Mouse (Mus musculus) E14TG2a.4 (cell line): ENCODE measurements around the gene E430018J23Rik.
"Not testable (repeated sequence)": the region's sequence is repeated elsewhere in the genome, so short reads cannot be mapped to it uniquely, and the experiment has no call there.

Experiments
- H3K27me3 ChIP-seq: 2 replicates; pipeline ENCODE4 v1.6.1; 2014; ENCODE audit warnings: low read length, control low read depth; ENCODE audit not compliant: insufficient read depth
- H3K36me3 ChIP-seq: 2 replicates; pipeline ENCODE4 v1.6.1; 2014; ENCODE audit warnings: low read length, control low read depth; ENCODE audit not compliant: insufficient read depth
- H3K4me1 ChIP-seq: replicated peaks from 2 replicates; pipeline ENCODE4 v1.6.1; 2014; ENCODE audit warnings: low read depth, low read length, control low read depth
- H3K4me3 ChIP-seq: replicated peaks from 2 replicates; pipeline ENCODE4 v1.5.1; 2014; ENCODE audit warnings: mild to moderate bottlenecking, low read length
- H3K9me3 ChIP-seq: 2 replicates; pipeline ENCODE4 v1.6.1; 2014; ENCODE audit warnings: low read length, control low read depth
- CTCF ChIP-seq: conservative IDR thresholded peaks from 2 replicates; pipeline ENCODE4 v1.5.1; 2014; ENCODE audit warnings: low read length
- NANOG ChIP-seq: IDR thresholded peaks from 2 replicates; pipeline ENCODE4 v1.6.1; 2014; ENCODE audit warnings: borderline replicate concordance, low read length, mixed read lengths
- POU5F1 ChIP-seq: IDR thresholded peaks from 2 replicates; pipeline ENCODE4 v1.6.1; 2014; ENCODE audit warnings: low read length, borderline replicate concordance

E430018J23Rik gene

GRCm38 (mm10) chr7:127364166-127364565 is 29.3 kb downstream of the E430018J23Rik start:
- no peaks in the 10 kb centered on the region for H3K9me3 ChIP-seq
- H3K36me3 ChIP-seq, result no peaks in the 10 kb centered on the region
- TF ChIP-seq NANOG, result no peak
- TF ChIP-seq CTCF, result no peak
- no peak for TF ChIP-seq POU5F1
- peak overlapping the region; percentile 77 for H3K4me3 ChIP-seq
- peaks cover 30% of the 10 kb centered on the region for H3K4me1 ChIP-seq
- H3K27me3 ChIP-seq, result peaks cover 37% of the 10 kb centered on the region

DNA sequence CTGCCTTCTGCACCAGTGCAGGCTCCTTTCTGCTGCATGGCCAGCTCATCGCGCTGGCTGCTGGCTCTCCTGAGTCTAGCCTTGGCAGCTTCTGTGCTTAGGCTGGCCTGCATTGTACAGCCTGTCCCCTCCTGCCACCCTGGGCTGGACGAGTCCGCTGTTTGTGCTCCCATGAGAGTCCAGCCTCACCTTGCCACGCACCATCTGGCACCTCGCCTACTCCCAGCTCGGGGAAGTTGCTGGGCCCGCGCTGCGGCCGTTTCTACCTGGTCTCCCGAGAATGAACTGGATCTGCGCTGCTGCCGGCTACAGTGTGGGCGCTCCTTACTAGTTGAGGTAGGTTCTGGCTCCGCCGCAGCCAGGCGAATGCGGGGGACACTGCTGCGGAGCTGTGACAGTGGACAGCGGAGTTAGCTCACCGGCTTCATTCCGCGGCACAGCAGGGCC is 29.9 kb downstream of the E430018J23Rik start:
- Histone ChIP-seq H3K36me3 (no peaks in the 10 kb centered on the region), H3K9me3 (no peaks in the 10 kb centered on the region), H3K27me3 (peaks cover 37% of the 10 kb centered on the region), H3K4me1 (peaks cover 26% of the 10 kb centered on the region), H3K4me3 (peak overlapping the region; percentile 77)
- no peak for TF ChIP-seq NANOG
- no peak for TF ChIP-seq POU5F1
- no peak for TF ChIP-seq CTCF

DNA sequence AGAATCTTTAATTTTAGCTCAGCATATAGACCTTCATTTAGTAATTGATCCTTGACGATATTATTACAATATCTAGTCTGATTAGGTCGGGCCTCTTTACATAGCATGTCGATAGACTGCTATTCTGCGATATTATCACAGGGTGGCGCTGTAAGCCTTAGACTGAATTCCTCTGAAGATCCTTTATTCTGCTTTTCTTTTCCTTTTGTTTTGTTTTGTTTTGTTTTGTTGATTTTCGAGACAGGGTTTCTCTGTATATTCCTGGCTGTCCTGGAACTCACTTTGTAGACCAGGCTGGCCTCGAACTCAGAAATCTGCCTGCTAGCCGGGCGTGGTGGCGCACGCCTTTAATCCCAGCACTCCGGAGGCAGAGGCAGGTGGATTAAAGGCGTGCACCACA is 31.0 kb downstream of the E430018J23Rik start:
- H3K36me3 ChIP-seq, result not testable (repeated sequence)

DNA sequence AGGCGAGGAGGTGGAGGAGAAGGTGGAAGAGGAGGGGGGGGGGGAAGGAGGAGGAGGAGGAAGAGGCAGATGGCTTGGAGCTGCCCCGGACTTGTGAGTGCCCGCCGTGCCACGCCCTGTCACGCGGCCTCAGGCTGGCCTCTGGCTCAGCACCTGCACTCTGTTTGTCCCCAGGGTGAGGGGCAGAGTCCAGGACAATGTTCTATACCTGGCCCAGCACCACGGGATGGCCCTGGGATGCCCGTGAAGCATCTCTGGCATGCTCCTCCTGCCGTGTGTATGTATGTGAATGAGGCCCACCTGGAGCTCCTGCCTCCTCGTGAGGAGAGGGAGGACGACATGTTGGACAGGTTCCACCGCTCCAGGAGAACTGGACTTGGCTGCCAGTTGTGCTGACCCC is 32.0 kb downstream of the E430018J23Rik start:
- no peaks in the 10 kb centered on the region for H3K36me3 ChIP-seq
- TF ChIP-seq POU5F1, result no peak
- TF ChIP-seq CTCF, result no peak
- no peak for TF ChIP-seq NANOG
- H3K27me3 ChIP-seq, result peaks cover 41% of the 10 kb centered on the region
- peaks cover 22% of the 10 kb centered on the region for H3K4me1 ChIP-seq
- H3K4me3 ChIP-seq, result no peak overlapping the region
- H3K9me3 ChIP-seq, result no peaks in the 10 kb centered on the region

More for the DNA sequence above, 31.0 kb downstream of the E430018J23Rik start:
- peaks cover 22% of the 10 kb centered on the region for H3K4me1 ChIP-seq
- TF ChIP-seq CTCF, result peak; percentile 86
- H3K9me3 ChIP-seq, H3K4me3 ChIP-seq: not testable (repeated sequence)
- H3K27me3 ChIP-seq, result peaks cover 41% of the 10 kb centered on the region

- Histone ChIP-seq H3K27me3 (peaks cover 35% of the 10 kb centered on the region), H3K9me3 (no peaks in the 10 kb centered on the region), H3K4me1 (peaks cover 22% of the 10 kb centered on the region), H3K36me3 (no peaks in the 10 kb centered on the region), H3K4me3 (no peak overlapping the region)
- TF ChIP-seq POU5F1 (no peak), CTCF (no peak), NANOG (no peak)
These were observed 33.2 kb downstream of the E430018J23Rik start for GRCm38 (mm10) chr7:127360265-127360664.

GRCm38 (mm10) chr7:127358472-127358871 is 35.0 kb downstream of the E430018J23Rik start:
- Histone ChIP-seq H3K4me3 (no peak overlapping the region), H3K4me1 (peaks cover 10% of the 10 kb centered on the region), H3K36me3 (no peaks in the 10 kb centered on the region), H3K27me3 (peaks cover 23% of the 10 kb centered on the region), H3K9me3 (peaks cover 15% of the 10 kb centered on the region)
- TF ChIP-seq POU5F1 (no peak), CTCF (no peak), NANOG (no peak)

DNA sequence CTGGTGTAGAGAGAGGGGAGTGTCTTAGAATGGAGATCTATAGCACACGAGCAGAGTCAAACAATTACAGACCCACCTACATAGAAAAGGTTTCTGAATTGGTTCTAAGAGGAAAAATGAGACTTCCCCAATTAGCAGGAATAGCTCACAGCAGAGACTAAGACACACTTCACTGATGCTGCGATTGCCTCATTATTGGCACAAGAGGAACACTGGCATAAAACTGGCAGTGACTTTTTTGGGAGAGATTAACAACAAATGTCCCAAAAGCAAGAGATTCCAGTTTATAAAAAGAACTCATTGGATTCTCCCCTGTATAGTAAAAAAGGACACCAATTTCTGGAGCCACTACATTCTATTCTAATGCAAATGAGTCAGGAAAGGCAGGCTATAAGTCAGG is 35.6 kb downstream of the E430018J23Rik start:
- TF ChIP-seq POU5F1, result no peak
- H3K9me3 ChIP-seq, result peaks cover 17% of the 10 kb centered on the region
- H3K4me3 ChIP-seq, result no peak overlapping the region
- H3K4me1 ChIP-seq, result peaks cover 7% of the 10 kb centered on the region; the same call in 1 of the 2 replicates
- no peaks in the 10 kb centered on the region for H3K36me3 ChIP-seq
- H3K27me3 ChIP-seq, result peaks cover 20% of the 10 kb centered on the region

DNA sequence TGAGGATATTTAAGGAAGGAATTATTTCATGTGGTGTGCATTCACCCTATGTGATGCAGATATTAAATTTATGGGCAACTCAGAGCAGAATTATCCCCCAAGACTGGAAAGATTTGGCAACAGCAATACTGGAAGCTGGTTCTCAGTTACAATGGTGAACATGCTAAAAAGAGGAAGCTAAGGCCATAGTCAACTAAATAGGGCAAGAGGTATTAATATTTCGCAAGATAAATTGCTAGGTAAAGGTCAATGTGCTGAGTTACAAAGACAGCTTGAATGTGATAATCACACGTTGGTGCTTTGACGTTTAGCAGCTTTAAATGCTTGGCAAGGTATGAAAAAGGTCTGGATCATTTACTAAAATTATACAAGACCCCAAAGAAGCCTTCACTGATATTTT is 37.6 kb downstream of the E430018J23Rik start:
- H3K9me3 ChIP-seq, result peaks cover 17% of the 10 kb centered on the region
- peaks cover 16% of the 10 kb centered on the region for H3K27me3 ChIP-seq
- no peaks in the 10 kb centered on the region for H3K36me3 ChIP-seq
- no peaks in the 10 kb centered on the region for H3K4me1 ChIP-seq
- H3K4me3 ChIP-seq, result no peak overlapping the region
- TF ChIP-seq NANOG, result no peak
- no peak for TF ChIP-seq CTCF
- TF ChIP-seq POU5F1, result no peak

DNA sequence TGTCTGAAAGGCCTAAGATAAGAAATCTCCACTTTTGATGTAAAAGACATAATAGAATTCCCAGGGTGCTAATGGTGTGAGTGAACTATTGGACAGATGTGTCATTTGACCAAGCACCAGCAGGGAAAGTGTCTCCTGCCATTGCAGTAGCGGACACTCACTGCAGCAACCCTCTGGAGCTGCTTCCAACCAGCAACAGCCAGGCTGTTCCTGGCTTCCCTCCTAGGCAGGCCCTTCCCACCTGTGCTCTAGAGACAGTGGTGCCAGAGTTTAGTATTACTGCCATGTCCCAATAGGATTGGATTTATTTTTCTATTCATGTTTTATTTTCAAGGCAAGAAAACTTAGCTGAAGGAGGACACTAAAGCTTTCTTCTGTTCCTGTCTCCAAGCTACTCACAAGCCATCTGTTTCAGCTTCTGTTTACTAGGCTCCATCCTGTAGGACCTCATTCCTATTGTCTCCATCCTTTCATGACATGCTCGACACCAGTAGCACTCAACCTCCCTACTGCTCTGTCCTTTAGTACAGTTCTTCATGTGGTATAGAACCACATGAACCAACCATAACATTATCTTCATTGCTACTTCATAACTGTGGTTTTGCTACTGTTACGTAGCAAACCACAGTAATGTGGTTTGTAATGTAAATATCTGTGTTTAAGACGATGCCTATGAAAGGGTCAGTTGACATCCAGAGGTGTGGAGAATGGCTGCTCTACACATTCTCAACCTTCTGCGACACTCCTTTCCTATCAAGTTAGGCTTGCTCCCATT is 42.0 kb downstream of the E430018J23Rik start:
- peaks cover 2% of the 10 kb centered on the region for H3K27me3 ChIP-seq
- no peak for TF ChIP-seq CTCF
- TF ChIP-seq NANOG, result no peak
- no peak for TF ChIP-seq POU5F1
- H3K9me3 ChIP-seq, result peaks cover 17% of the 10 kb centered on the region
- H3K4me1 ChIP-seq, result peaks cover 8% of the 10 kb centered on the region
- no peaks in the 10 kb centered on the region for H3K36me3 ChIP-seq
- no peak overlapping the region for H3K4me3 ChIP-seq
